Mouse (Mus musculus) kidney, embryonic 16.5 days (tissue): Measurements from ENCODE around the gene Zmat3. TPM values are rescaled to one million over a fixed set of nuclear protein-coding genes. Genes with fewer than 3 reads are reported as not detected.

ENCODE experiments used
- ATAC-seq: fragments of 200-750 bp; cut with Nextera tagmentation; 2 replicates; pipeline ENCODE4 v1.8.0; 2017; ENCODE audit warnings: moderate TSS enrichment; ENCODE audit not compliant: low FRiP score, low TSS enrichment
- H3K27ac ChIP-seq: fragments of 300-500 bp; sonication (generic); 2 replicates; pipeline ENCODE4 v1.5.1; 2014; ENCODE audit warnings: low read length
- H3K27me3 ChIP-seq: fragments of 300-500 bp; sonication (generic); 2 replicates; pipeline ENCODE4 v1.6.1; 2014; ENCODE audit warnings: low read length, control low read depth, mixed read lengths; ENCODE audit not compliant: insufficient read depth
- H3K36me3 ChIP-seq: fragments of 300-500 bp; sonication (generic); 2 replicates; pipeline ENCODE4 v1.6.1; 2014; ENCODE audit warnings: low read length, control low read depth, mixed read lengths; ENCODE audit not compliant: insufficient read depth
- H3K4me1 ChIP-seq: fragments of 300-500 bp; sonication (generic); 2 replicates; pipeline ENCODE4 v1.6.1; 2014; ENCODE audit warnings: low read length, control low read depth, mixed read lengths; ENCODE audit not compliant: insufficient read depth
- H3K4me2 ChIP-seq: fragments of 300-500 bp; sonication (generic); replicated peaks from 2 replicates; pipeline ENCODE4 v1.6.1; 2014; ENCODE audit warnings: low read depth, low read length
- H3K4me3 ChIP-seq: fragments of 300-500 bp; sonication (generic); 2 replicates; pipeline ENCODE4 v1.5.1; 2014; ENCODE audit warnings: mild to moderate bottlenecking, low read length
- H3K9ac ChIP-seq: fragments of 300-500 bp; sonication (generic); replicated peaks from 2 replicates; pipeline ENCODE4 v1.6.1; 2014; ENCODE audit warnings: low read length
- H3K9me3 ChIP-seq: fragments of 300-500 bp; sonication (generic); 2 replicates; pipeline ENCODE4 v1.6.1; 2016; ENCODE audit warnings: low read length, control low read depth
- WGBS: fragments of 180-500 bp; shearing (Covaris S2); extraction: QIAGEN DNeasy Blood & Tissue Kit; methylation state at CpG from one replicate; pipeline ENCODE4 v1.1.7; 2014; 5-methylcytosine and 5-hydroxymethylcytosine counted together
- polyA plus RNA-seq: library from polyadenylated mRNA; unstranded; fragments of >200 nt; fragmentation: Nextera tagmentation; extraction: Ambion mirVana; gene quantifications from 2 replicates; pipeline ENCODE4 v1.2.1, GENCODE M21; 2015

The Zmat3 gene
- polyA plus RNA-seq, 1 experiment from 2014 or later, result 3.6 TPM

DNA sequence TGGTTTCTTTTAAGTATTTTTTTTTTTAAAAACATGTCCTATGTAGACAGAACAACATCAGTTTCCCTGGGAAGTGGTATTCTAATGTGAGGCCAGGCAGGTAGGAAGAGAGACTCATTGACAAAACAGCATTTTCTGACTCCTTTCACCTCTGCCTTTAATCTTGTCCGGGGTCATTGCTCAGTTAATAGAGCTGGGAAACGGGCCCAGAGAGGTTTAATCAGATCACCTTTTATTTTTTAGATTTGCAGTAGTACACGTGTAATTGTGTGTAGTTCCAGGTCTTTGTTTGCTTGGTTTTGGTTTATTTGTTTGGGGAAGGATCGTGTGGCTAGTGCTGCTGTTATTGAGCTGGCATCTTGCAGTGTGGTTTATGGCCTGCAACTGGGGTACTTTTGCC lies 33.6 kb upstream of the Zmat3 start:
- peaks cover 37% of the 10 kb centered on the region for H3K4me1 ChIP-seq

GRCm38 (mm10) chr3:32398623-32399022 lies 32.8 kb upstream of the Zmat3 start:
- H3K27ac ChIP-seq, result no peak overlapping the region; the same call in 1 of the 2 replicates
- WGBS, result 23% methylated on average over 4 of the region's 4 CpGs
- H3K4me2 ChIP-seq, result peak overlapping the region; percentile 72
- no peaks in the 10 kb centered on the region for H3K9me3 ChIP-seq
- no peak overlapping the region; the same call in 1 of the 2 replicates for H3K9ac ChIP-seq
- peaks cover 37% of the 10 kb centered on the region for H3K4me1 ChIP-seq
- ATAC-seq, result no peak
- H3K4me3 ChIP-seq, result peak overlapping the region; percentile 15
- no peaks in the 10 kb centered on the region for H3K36me3 ChIP-seq
- H3K27me3 ChIP-seq, result no peaks in the 10 kb centered on the region

More for the DNA sequence above, 33.6 kb upstream of the Zmat3 start:
- Histone ChIP-seq H3K27me3 (no peaks in the 10 kb centered on the region), H3K4me3 (no peak overlapping the region), H3K27ac (0 out of 2 replicates have a peak overlapping the region, but pooled peaks have one; percentile 36), H3K9me3 (no peaks in the 10 kb centered on the region), H3K36me3 (no peaks in the 10 kb centered on the region), H3K9ac (no peak overlapping the region), H3K4me2 (peak overlapping the region; percentile 16)
- WGBS, result 15% methylated on average over 4 of the region's 4 CpGs
- ATAC-seq, result no peak

GRCm38 (mm10) chr3:32398175-32398538 lies 32.3 kb upstream of the Zmat3 start:
- WGBS, result under 1% methylated on average over 7 of the region's 7 CpGs

GRCm38 (mm10) chr3:32397461-32398174 lies 31.8 kb upstream of the Zmat3 start, which contains the start of gene Pik3ca:
TSS of gene Pik3ca (plus strand) at chr3:32397671.
- Histone ChIP-seq H3K9me3 (no peaks in the 10 kb centered on the region), H3K4me3 (peak within 1 kb of the TSS; percentile 64), H3K27ac (peak within 1 kb of the TSS; percentile 99), H3K4me2 (peak within 1 kb of the TSS; percentile 89), H3K9ac (peak within 1 kb of the TSS; percentile 97), H3K36me3 (no peaks in the 10 kb centered on the region), H3K4me1 (peaks cover 29% of the 10 kb centered on the region), H3K27me3 (no peaks in the 10 kb centered on the region)
- peak; percentile 69 for ATAC-seq
- 0% methylated on average over 42 of the region's 65 CpGs for WGBS

More at GRCm38 (mm10) chr3:32398175-32398538, 32.3 kb upstream of the Zmat3 start:
- peak overlapping the region; percentile 64 for H3K4me3 ChIP-seq
- H3K27ac ChIP-seq, result peak overlapping the region; percentile 99
- peaks cover 32% of the 10 kb centered on the region for H3K4me1 ChIP-seq
- no peak for ATAC-seq
- no peaks in the 10 kb centered on the region for H3K36me3 ChIP-seq
- no peaks in the 10 kb centered on the region for H3K27me3 ChIP-seq
- H3K4me2 ChIP-seq, result peak overlapping the region; percentile 72
- H3K9ac ChIP-seq, result peak overlapping the region; percentile 97
- no peaks in the 10 kb centered on the region for H3K9me3 ChIP-seq

- Histone ChIP-seq H3K36me3 (no peaks in the 10 kb centered on the region), H3K4me3 (peak overlapping the region; percentile 64), H3K4me1 (peaks cover 29% of the 10 kb centered on the region), H3K4me2 (peak overlapping the region; percentile 89), H3K27me3 (no peaks in the 10 kb centered on the region), H3K9me3 (no peaks in the 10 kb centered on the region), H3K9ac (peak overlapping the region; percentile 97), H3K27ac (peak overlapping the region; percentile 99)
- peak; percentile 98 for ATAC-seq
- WGBS, result under 1% methylated on average over 53 of the region's 77 CpGs
Observed at GRCm38 (mm10) chr3:32396794-32397460, 31.1 kb upstream of the Zmat3 start.

DNA sequence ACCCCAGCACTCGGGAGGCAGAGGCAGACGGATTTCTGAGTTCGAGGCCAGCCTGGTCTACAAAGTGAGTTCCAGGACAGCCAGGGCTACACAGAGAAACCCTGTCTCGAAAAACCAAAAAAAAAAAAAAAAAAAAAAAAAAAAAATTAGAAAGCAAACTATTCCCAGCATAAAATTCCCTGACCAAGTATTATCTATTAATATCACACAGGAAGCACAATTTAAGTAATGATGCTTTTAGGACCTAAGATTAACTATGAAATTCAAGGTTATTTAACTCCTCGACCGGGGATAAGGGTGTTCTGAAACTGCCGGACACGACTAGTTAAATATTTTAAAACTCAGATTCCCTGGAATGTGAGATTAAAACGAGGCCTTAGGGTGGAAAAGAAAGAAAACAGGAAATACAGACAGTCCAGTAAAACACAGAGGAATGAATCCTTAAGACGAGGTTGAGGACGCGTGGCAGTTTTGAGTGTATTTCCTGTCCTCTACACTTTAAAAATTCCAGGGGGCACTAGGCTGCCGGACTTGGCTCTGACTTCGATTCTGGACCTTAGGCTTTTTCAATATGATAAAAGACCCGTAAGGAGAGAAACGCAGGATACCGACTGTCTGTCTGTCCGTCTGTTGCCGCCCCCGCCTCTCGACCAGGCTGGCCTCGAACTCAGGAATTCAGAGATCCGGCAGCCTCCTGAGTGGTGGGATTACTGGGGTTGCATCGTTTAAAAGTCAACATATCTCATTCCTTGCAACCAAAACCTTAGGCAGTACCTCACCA lies 30.1 kb upstream of the Zmat3 start:
- Histone ChIP-seq H3K9me3 (no peaks in the 10 kb centered on the region), H3K4me1 (peaks cover 23% of the 10 kb centered on the region), H3K4me3 (peak overlapping the region; percentile 64), H3K27me3 (no peaks in the 10 kb centered on the region), H3K9ac (peak overlapping the region; percentile 97), H3K36me3 (no peaks in the 10 kb centered on the region), H3K27ac (peak overlapping the region; percentile 99), H3K4me2 (peak overlapping the region; percentile 89)
- WGBS, result 17% methylated on average over 23 of the region's 24 CpGs
- 0 out of 2 replicates have a peak, but pooled peaks have one; percentile 0 for ATAC-seq

DNA sequence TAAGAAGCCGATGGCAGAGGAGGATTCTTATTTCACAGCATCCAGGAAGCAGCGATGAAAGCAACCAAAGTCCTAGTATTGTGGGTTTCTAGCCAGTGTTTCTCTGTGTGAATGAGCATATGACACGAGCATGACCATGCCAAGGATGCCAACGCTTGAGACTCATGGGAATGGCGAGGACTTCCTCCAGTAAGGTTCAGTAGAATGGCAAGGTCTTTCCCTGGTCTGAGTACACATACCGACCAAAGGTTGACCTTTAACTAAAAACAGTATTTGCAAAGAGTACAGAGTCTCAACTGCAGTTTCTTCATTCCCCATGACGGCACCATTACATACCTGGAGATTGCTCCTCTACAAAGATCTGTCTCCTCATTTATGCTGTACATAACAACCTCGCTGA lies 28.2 kb upstream of the Zmat3 start:
- H3K9ac ChIP-seq, result no peak overlapping the region
- H3K27ac ChIP-seq, result no peak overlapping the region
- 86% methylated on average over 8 of the region's 8 CpGs for WGBS
- no peak overlapping the region for H3K4me2 ChIP-seq
- H3K27me3 ChIP-seq, result no peaks in the 10 kb centered on the region
- peaks cover 8% of the 10 kb centered on the region for H3K4me1 ChIP-seq
- H3K36me3 ChIP-seq, result no peaks in the 10 kb centered on the region
- no peaks in the 10 kb centered on the region for H3K9me3 ChIP-seq
- no peak for ATAC-seq
- no peak overlapping the region for H3K4me3 ChIP-seq

DNA sequence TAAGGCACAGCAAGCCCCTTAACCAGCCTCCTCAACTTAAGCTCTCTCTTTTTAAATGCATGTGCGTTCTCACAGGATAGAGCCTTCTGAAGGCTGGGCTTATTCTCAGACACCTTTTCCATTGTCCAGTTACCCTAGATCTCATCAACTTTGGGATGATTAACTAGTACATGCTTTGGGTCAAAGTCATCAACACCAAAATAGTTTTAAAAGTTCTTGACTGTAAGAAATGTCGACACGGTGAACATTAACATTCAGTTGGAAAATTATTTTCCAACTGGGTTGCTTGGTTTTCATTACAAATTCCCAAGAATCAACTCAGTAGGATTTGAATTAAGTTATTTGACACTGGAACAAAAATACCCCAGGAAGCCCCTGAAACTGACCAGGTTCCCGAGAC lies 27.0 kb upstream of the Zmat3 start:
- no peaks in the 10 kb centered on the region for H3K4me1 ChIP-seq
- H3K36me3 ChIP-seq, result no peaks in the 10 kb centered on the region
- no peak overlapping the region for H3K9ac ChIP-seq
- WGBS, result 88% methylated on average over 4 of the region's 4 CpGs
- no peak overlapping the region for H3K4me2 ChIP-seq
- ATAC-seq, result no peak
- H3K9me3 ChIP-seq, result no peaks in the 10 kb centered on the region
- H3K27me3 ChIP-seq, result no peaks in the 10 kb centered on the region
- no peak overlapping the region for H3K27ac ChIP-seq
- no peak overlapping the region for H3K4me3 ChIP-seq

DNA sequence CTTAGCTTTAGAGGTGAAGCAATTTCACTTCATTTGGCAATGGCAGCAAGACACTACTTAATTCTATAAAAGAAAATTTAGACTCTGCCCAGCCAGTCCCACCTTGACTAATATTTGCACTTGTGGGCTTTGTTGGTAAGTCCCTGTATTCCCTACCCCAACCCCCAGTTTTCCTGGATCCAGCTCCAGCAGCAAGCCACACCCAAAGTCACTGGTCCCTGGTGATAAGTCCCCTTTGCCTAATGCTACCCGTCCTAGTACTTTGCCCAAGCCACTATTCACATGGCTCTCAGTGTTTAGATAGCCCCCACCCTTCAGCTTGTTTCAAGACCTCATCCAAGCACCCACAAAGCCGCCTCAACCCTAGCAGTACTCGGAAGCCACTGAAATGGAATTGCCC lies 15.7 kb upstream of the Zmat3 start:
- H3K4me3 ChIP-seq, result no peak overlapping the region
- no peak for ATAC-seq
- no peaks in the 10 kb centered on the region for H3K27me3 ChIP-seq
- no peak overlapping the region for H3K4me2 ChIP-seq
- H3K36me3 ChIP-seq, result no peaks in the 10 kb centered on the region
- H3K9ac ChIP-seq, result no peak overlapping the region
- H3K27ac ChIP-seq, result no peak overlapping the region
- WGBS, result 77% methylated on average over 3 of the region's 3 CpGs
- H3K4me1 ChIP-seq, result no peaks in the 10 kb centered on the region
- no peaks in the 10 kb centered on the region for H3K9me3 ChIP-seq
